Mouse (Mus musculus) liver, postnatal 0 days (tissue): ENCODE results near the gene Pxmp4.

Source experiments
- CTCF ChIP-seq: sonication (generic); IDR thresholded peaks from 2 replicates; pipeline ENCODE4 v1.5.1; 2016; ENCODE audit warnings: antibody characterized with exemption, low read depth
- EP300 ChIP-seq: IDR thresholded peaks from 2 replicates; pipeline ENCODE4 v1.6.1; 2016; ENCODE audit warnings: antibody characterized with exemption, low read depth, mild to moderate bottlenecking

GRCm38 (mm10) chr2:154603007-154603637 is 386 bp downstream of the Pxmp4 start:
- TF ChIP-seq EP300 (peak; percentile 44; the same call in 1 of the 2 replicates), CTCF (no peak)
